Mouse (Mus musculus): ENCODE results near the gene Hyal2.

Gene Hyal2

DNA sequence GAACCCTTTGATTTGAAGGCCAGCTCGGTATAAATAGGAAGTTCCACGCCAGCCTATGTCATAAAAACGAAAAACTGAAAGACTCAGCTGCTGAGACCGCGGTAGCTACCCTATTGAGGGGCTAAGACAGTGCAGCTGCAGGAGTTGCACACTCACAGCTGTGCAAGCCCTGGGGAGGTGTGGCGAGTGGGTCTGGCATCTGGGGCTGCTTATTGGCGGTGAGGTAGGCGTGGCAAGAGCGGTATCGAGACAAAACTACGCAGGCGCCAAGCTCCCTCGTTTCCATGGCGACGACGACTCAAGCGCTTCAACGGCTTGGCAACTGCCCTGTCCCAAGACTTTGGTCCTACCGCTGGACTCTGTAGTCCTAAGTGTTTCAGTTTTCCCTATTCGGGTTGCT, 20.7 kb upstream of the Hyal2 start, which contains the start of gene Zmynd10:
Zmynd10 (plus strand) TSS at position 273 of the 400 bp plus-strand sequence.
- peak; percentile 94 for DNase-seq (ENCODE audit: low read depth)

- no peak for DNase-seq (ENCODE audit: low read depth)
Observed at GRCm38 (mm10) chr9:107547957-107548356, 19.8 kb upstream of the Hyal2 start.

DNA sequence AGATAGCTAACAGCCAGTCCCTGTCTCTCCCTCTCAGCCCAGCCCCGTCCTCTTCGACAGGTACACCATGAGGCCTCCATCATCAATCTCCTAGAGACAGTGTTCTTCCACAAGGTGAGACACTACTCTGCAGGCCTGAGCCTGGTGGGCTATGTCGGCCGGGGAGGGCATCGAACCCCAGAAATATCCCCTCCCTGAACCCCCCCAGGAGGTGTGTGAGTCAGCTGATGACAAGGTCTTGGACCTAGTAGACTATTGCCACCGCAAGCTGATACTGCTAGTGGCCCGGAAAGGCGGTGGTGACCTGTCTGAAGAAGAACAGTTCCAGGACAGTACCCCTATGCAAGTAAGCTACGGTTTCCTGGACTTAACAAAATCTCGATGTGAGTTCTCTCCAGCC, 18.9 kb upstream of the Hyal2 start:
- no peak for DNase-seq (ENCODE audit: low read depth)

DNA sequence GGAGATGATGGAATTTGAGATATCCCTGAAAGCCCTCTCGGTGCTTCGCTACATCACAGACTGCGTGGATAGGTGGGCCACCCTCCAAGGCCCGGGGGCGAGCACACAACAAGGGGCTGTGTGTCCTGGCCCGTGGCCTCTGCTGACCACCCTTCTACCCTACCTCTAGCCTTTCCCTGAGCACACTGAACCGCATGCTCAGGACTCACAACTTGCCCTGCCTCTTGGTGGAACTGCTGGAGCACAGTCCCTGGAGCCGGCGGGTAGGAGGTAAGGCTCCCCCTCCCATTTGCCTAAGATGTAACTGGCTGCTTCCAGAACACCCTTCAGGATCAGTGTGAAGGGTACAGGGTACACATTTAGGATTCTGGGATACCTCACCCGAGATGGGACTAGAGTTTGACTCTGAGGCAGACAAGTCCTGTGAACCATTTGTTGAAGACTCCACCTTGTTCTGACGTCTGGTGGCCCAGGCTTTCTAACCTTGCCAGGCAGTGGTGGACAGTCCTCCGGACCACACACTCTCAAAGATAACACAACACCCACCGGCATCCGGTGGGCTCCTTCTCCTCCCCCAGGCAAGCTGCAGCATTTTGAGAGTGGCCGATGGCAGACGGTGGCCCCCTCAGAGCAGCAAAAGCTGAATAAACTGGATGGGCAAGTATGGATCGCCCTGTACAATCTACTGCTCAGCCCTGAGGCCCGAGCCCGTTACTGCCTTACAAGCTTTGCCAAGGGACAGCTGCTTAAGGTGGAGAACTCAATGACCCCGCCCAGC, 18.3 kb upstream of the Hyal2 start:
- DNase-seq (ENCODE audit: low read depth): no peak

DNA sequence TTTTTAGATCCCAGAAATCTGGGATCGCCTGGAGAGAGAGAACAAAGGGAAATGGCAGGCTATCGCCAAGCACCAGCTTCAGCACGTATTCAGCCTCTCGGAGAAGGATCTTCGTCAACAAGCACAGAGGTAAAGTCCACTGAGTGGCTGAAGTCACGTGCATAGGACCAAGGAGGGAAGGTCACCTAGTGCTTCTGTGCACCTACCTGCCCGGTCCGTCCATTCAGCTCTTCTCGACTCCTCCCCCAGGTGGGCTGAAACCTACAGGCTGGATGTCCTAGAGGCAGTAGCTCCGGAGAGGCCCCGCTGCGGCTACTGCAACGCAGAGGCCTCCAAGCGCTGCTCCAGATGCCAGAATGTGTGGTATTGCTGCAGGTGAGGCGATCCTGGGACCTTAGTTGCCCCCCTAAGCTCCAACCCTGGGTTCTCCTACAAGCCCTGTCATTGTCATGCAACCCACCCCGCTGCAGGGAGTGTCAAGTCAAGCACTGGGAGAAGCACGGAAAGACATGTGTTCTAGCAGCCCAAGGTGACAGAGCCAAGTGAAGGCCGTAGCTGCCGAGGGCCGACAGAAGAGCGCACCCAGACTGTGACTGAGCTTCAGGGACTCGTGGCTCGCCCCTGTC, 17.1 kb upstream of the Hyal2 start:
- DNase-seq (ENCODE audit: low read depth): no peak

DNA sequence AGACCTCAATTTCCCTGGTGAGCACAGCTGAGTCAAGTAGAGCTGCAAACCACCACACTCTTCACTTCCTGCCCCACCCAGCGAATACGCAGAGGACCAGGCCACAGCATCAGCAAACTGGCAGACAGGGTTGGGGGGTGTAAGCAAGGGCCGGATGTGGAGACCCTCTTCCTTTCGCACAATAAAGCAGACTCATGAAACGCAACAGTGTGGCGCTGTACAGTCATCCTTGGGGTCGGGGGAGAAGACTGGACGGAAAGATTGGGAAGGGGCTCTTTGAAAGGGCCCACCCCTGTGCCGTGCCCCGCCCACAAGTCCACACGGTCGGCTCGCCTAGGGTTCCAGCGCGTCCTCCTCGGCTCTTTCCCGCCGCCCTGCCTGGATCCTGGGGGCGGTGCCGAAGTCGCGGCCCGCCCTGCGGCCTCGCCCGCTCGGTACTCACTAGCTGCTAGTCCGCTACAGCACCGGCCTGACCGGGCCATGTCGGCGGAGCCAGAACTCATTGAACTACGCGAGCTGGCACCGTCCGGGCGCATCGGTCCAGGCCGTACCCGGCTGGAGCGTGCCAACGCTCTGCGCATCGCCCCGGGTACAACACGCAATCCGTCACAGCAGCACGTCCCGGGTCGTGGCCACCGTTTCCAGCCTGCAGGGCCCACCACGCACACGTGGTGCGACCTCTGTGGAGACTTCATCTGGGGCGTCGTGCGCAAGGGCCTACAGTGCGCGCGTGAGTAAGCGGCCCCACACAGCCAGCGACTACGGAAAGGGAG, 16.4 kb upstream of the Hyal2 start, which contains the start of gene Rassf1:
Rassf1 (plus strand) TSS at position 439 of the 773 bp plus-strand sequence.
- DNase-seq (ENCODE audit: low read depth): peak; percentile 93

DNA sequence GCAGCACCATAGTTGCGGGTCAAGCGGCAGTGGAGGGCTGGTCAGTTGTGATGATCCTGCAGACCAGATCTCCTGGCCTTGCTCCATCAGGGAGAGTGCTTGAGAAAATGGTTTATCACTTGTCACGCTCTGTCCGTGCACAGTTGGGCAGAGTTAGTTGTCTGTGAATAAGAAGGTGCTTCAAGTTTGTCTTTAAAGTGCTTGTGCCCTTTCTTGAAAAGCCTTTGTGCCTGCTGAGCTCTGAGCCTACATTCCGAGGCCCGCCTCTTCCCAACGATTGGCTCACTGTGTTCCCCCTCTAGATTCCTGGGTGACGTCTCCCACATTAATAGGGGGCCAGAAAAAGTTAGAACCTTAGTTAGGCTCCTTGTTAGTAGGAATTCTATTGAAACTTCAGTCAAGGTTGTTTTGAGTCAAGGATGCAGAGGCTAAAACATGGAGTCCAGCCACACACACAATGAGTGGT, 15.8 kb upstream of the Hyal2 start:
- DNase-seq (ENCODE audit: low read depth): no peak

GRCm38 (mm10) chr9:107552690-107553393, 14.9 kb upstream of the Hyal2 start:
- DNase-seq (ENCODE audit: low read depth): peak; percentile 38

DNA sequence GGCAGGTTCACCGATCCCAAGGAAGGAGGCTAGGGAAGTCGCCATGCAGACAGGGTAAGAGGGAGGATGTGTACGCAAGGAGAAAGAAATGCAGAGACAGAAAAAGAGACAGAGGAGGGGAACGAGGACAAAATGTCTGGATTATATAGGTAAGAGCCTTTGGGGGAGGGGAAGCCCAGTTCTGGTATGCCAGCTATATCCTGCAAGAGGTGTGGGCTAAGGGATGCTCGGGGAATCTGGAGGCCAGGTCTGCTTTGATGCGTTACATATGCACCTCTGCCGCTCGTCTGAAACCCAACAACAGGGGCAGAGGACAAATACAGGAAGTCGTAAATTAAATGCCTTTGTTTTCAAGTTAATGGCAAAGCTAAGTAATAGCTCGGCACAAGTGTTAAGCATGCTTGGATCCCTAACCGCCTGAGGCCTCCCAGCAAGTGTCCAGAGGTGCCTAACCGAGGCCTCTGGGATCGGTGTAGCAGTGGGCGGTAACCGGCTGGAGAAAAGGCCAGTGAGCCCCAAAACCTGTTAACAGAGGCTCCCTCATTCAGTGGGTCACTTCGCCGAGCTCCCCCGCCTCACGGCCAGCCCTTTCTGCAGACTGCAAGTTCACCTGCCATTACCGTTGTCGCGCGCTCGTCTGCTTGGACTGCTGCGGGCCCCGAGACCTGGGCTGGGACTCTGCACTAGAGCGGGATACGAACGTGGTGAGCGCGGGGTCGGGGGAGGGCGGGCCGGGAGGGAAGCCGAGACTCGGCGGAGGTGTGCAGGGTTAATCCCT, 14.0 kb upstream of the Hyal2 start:
- DNase-seq (ENCODE audit: low read depth): peak; percentile 65

DNA sequence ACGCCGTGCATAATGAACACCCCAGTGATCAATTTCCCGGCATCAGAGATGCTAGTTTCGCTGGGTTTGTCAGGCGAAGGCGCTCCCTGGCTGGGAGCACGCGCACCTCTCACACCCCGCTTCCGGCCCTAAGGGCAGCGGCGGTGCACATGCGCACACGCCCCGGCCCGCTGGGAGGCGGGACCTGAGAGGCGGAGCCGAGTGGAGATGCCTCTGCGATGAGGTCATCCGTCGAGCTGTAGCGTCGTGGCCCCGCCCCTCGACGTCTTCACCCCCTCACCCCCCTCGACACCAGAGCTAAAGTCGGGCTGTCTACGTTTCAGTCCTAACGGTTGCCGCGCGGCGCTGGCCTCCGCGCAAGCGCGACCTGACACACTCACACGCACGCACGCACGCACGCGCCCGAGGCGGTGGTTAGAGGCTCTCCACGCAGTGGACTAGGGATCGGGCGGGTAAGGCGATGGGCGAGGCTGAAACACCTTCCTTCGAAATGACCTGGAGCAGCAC, 13.4 kb upstream of the Hyal2 start:
- DNase-seq (ENCODE audit: low read depth): peak; percentile 99

DNA sequence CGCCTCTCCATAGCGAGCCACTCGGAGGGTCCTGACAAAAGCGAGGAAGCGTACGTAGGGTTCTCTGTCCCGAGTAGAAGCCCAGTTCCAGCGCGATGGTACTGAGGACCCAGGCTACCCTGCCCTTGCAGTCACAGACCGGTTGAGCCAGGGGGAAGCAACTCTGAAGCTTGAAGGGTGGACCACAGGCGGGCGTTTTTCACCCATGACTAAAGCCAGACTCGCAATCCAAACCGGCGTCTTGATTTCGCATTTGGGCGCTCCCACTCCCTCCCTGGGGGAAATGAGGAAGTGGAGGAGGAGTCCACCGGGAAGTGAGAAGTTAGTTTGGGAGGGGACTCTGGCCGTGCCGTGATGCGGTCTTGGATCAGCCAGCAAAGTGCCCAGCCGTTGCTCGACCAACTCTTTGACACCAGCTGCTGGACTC, 12.7 kb upstream of the Hyal2 start:
- no peak for DNase-seq (ENCODE audit: low read depth)

DNA sequence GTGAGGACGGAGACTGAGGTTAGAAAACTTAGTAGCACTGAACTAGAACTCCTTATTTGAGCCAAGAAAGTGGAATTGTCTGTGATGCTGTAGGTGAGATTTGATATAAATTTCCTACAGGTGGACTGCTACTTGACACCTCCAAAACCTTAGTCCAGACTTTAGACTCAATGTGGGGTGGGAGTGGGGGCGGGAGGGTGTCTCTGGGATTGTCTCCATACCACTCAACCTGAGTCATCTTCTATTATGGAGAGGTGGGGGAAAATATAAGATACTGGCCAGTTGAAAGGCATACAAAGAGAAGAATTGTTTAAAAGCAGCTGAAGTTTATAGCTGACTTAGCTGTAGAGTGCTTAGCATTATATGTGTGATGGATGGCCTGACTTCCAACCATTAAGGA, 12.0 kb upstream of the Hyal2 start:
- DNase-seq (ENCODE audit: low read depth): no peak

GRCm38 (mm10) chr9:107556346-107556745, 11.4 kb upstream of the Hyal2 start:
- peak; percentile 35 for DNase-seq (ENCODE audit: low read depth)

DNA sequence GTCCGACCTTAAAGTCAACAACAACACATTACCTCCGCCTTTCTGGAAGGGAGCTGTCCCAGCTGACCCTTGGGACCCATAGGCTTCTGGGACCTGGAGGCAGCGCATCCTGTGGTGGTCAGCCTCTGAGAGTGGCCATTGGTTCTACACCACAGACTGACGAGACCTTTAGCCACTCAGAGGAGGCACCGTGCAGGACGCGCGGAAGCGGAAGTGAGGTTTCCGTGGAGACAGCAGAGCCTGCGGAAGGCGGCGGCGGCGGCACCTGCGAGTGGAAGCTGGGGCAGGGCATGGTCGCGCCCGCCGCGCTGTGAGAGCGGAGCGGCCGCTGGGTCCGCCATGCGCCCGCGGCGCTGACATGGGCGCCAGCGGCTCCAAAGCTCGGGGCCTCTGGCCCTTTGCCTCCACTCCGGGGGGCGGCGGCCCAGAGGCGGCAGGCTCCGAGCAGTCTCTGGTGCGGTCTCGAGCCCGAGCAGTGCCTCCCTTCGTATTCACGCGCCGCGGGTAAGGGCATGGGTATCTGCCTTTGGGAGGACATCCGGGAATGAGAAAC, 4.6 kb upstream of the Hyal2 start, which contains the start of gene Tusc2:
Tusc2 (plus strand) TSS at position 227 of the 553 bp plus-strand sequence.
- DNase-seq (ENCODE audit: low read depth): peak; percentile 96

- peak; percentile 56 for DNase-seq (ENCODE audit: low read depth)
Observed at GRCm38 (mm10) chr9:107565556-107565955, 2.2 kb upstream of the Hyal2 start.

GRCm38 (mm10) chr9:107566041-107566709, 1.6 kb upstream of the Hyal2 start:
- peak; percentile 89 for DNase-seq (ENCODE audit: low read depth)

DNA sequence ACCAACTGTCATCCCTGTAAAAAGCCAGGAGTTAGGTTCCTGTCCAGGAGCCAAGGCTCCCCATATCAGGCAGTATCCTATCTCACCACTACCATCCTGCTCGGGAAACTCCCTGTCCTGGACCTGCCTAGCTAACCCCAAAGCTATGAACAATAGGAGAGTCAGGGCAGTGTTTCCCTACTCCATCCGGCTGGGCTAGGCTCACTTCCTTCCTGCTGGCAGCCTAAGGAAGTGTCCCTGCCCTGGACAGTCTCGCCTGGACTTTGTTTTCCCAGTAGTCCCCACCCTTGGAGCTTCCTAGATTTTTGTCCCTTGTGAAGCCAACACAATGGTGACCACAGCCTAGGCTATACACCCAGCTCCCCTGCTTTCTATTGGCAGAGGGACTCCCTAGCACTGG, 890 bp upstream of the Hyal2 start:
- no peak for DNase-seq (ENCODE audit: low read depth)

- peak; percentile 93 for DNase-seq (ENCODE audit: low read depth)
Observed at GRCm38 (mm10) chr9:107568331-107569261, 851 bp downstream of the Hyal2 start.

- DNase-seq (ENCODE audit: low read depth): no peak
Observed at GRCm38 (mm10) chr9:107569270-107569669, 1.5 kb downstream of the Hyal2 start.
